Mouse (Mus musculus) inflammation-experienced regulatory T-cells, adult 6 months (primary cell): ENCODE data around the gene Prkar2b. TPM values are rescaled to one million over a fixed set of nuclear protein-coding genes. Genes with fewer than 3 reads are reported as not detected.

ENCODE experiments used
- ATAC-seq: one replicate; pipeline ENCODE4 v1.8.0; 2017
- polyA plus RNA-seq, 3 experiments: library from polyadenylated mRNA; unstranded; fragments of 100-300 nt; shearing (Covaris generic); gene quantifications; one replicate each; pipeline ENCODE4 v1.2.1; 2017

The Prkar2b gene
- polyA plus RNA-seq: under 1 TPM; 0.38 to 0.77 (median 0.67) TPM

GRCm38 (mm10) chr12:32061090-32061930 lies at the start of gene Prkar2b:
Gene Prkar2b (minus strand): TSS chr12:32061296.
- peak; percentile 91 for ATAC-seq

DNA sequence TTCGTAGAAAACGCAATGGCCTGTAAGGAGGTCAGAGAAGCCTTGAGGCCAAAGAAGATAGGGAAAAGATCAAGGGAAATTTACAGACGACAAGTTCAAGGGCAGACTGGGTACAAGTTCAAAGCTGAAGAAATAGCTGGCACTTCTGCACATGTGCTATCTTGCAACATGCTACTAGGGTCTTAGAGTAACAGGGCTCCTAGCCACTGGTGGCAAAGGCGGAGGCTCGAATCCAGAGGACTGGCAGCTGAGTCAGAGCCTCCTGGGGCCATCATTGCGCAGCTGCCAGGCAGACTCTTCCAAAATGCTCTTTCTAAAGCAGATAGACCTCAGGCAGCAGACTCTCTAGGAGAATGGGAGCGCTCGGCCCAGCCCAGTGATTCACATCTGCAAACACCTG lies 48.1 kb upstream of the Prkar2b start:
- no peak for ATAC-seq

GRCm38 (mm10) chr12:32104955-32105521 lies 43.9 kb upstream of the Prkar2b start:
- ATAC-seq: no peak

DNA sequence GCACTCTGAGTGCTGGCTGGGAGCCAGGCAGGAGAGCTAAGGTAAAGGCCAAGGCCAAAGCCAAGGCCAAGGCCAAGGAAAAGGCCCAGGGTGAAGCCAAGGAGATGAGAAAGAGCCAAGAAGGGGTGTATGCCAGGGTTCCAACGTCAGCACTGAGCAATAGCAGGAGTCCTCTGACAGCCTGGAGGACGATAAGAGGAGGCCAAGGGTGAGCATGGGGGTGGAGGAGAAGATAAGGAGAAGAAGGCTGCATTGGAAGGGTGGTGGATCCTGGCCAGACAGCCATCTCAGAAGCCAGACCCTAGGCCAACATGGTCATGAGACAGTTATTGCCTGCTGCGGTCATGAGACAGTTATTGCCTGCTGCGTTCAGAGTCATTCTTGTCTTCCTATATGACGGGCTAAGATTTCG lies 43.4 kb upstream of the Prkar2b start:
- no peak for ATAC-seq

DNA sequence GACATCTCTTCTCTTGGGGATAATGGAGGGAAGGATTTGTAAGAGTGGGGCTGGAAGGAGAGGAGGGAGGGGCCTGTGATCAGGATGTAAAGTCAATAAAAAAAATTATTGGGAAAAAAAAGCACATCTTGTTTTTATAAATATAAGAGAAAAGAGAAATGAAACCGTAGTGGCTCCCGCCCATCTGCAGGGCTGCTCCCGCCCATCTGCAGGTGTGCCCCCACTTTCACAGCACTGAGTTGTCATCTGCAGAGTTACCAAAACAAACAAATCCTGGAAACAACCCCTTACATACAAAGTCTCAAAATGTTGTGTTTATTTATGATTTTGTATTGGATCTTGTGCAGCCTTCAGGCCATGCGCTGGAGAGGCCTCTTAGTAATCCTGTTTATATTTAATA lies 40.2 kb upstream of the Prkar2b start:
- ATAC-seq: no peak

DNA sequence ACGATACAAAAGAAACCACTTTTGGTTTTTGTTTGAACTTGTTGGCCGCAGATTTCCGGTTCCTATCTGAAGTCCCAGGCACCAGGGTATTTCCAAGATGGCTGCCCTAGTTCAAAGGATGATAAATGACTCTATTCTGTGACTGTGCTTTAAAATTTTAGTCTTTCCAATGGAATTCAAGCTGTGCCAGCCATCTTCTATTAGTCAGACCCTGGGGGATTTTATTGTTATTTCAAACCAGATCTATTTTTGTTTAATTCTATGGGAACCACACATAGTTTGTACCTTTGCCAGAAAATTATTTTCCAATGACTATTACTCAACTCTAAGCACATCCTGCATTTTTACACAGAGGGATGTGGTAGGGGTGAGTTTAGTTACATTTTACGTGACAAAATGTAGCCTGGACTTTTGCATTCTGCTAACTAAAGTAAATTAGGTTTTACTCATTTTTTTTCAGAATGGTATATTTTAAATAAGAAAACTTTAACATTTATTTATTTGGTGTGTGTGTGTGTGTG lies 38.6 kb upstream of the Prkar2b start:
- ATAC-seq: peak; percentile 25

- ATAC-seq: no peak
These were observed 37.5 kb upstream of the Prkar2b start for GRCm38 (mm10) chr12:32098596-32098995.

DNA sequence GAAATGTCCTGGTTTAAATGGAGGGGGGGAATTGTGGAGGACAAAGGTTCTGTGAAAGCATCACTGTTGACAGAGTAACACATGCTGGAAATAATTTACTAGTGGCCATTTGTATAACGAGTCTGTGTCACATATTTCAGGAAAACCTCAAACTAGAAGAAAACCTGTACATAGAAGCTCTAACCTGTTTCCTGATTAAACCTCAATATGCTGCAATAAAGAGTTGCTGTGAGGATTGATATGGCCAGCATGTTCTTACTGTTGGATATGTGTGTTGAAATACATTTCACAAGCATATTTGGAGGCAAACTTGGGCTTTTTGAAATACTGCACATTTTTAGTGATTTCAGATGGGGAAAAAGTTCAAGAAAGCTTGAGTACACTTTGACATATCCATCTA lies 36.0 kb upstream of the Prkar2b start:
- no peak for ATAC-seq

DNA sequence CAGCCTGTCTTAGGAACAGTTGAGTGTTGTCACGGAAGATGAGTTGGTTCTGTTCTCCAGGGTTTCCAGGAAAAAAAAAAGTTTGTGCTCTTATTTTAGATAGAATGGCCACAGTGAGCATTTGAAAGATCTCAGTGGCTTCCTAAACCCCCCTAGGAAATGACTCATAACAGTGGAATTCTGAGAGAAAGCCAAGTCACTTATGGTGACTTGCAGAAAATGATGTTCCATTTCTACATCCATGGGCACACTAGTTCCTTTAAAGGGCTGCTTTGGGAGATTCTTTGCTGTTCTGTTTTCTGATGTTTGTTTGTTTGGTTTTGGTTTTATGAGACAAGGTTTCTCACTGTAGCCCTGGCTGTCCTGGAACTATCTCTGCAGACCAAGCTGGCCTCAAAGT lies 34.1 kb upstream of the Prkar2b start:
- ATAC-seq: no peak

DNA sequence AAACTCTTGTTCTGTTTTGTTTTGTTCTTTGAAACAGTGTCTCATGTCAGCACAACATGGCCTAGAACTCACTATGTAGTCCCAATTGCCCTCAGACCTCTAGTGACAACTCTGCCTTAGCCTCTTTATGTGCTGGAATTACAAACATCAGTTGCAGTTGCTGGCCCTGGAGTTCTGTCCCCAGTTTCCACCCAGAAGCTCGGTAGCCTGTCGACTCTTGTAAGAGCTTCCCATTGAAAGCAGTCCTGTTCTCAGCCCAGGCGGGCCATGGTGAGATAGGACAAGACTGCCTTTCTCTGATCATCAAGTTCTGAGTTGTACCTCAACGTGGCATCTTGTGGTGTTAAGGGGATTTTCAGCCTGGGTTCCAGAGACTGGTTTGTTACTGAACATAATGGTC lies 31.4 kb upstream of the Prkar2b start:
- ATAC-seq: no peak

DNA sequence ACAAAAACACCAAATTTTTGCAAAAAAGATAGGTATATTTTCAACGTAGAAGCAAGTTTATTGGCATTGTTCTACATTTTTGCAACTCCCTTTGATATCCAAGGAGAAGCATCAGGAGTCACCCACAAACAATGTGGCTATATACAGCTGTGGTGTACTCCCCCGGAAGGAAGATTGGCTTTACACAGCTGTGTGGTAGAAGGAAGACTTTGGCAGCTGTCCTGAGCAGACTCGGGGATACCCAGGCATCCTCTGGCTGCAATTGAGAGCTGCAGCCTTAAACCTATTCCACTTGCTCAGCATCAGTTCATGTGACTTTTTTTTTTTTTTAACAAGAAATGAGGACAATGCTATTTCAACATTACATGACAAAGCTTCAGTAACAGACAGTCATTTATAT lies 27.5 kb upstream of the Prkar2b start:
- ATAC-seq: no peak

DNA sequence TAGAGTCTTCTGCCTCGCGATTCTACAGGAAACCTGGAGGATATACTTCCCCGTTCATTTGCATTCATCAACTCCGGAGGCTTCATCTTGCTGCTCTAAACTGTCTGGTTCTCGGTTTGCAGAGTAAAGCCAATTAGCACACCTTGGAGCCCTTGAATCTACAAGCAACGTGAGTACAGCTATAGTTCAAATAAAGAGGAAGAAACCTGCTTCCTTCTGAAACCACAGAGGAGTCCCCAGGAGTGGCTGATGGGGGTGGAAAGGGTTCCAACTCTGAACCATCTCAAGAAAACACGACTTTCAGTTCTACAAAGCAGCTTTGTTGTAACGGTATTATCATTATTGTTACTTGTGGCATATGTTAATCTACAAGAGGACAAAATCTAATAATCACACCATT lies 26.2 kb upstream of the Prkar2b start:
- ATAC-seq: no peak

- no peak for ATAC-seq
These were observed 25.8 kb upstream of the Prkar2b start for GRCm38 (mm10) chr12:32086874-32087273.

DNA sequence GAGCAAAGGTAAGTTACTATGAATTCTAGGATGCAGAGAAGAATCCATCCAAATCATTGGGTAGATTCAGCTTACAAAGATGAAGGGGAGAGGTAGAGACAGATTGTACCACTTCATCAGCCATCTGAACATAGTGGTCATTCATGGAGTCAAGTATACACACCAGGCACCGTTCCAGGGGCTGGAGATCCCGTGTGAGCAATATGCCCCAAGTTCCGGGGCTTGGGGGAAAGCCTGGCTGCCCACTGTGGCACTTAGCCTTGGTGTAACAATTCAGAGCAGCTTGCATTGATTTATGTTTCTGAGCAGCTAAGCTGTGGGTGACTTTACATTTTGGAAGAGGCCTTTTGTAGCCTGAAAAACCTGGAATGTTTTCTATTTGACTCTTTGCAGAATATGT lies 24.8 kb upstream of the Prkar2b start:
- ATAC-seq: no peak

DNA sequence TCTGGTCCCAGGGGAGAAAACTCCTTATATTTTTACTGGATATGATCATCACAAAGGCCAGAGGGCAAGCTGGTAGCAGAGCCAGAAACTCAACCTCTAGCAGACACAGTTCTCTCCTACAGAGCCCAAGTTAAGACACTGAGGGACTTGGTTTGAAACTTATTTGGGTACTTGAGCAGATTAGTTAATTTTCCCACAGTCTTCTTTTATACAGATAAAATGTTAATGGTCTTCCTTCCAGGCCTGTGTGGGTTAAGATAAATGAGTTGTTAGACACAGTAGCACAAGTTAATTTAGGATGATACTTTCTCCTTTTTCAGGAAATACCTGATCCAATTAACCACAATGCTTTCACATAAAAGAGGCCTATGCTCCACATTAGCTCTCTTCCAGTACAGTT lies 24.1 kb upstream of the Prkar2b start:
- ATAC-seq: no peak

DNA sequence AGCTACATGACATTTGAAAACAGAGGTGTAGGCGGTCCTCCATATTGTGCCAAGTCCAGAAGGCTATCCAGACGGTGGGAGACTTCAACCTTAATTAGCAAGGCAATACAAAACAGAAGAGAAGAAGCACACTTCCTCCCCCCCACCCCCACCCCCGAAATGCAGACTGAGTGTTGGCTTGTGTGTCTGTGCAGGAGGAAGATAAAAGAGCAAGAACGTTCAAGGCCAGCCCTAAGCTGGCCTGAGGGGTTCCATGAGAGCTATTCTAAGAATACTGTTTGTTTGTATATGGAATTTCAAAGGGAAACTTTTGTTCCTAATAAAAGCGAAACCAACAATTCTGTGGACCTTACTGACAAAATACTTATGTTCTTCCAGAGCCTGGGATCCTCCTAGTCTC lies 23.5 kb upstream of the Prkar2b start:
- ATAC-seq: no peak

- no peak for ATAC-seq
These were observed 19.6 kb upstream of the Prkar2b start for GRCm38 (mm10) chr12:32080692-32081091.

- ATAC-seq: no peak
These were observed 16.3 kb upstream of the Prkar2b start for GRCm38 (mm10) chr12:32077403-32077802.

DNA sequence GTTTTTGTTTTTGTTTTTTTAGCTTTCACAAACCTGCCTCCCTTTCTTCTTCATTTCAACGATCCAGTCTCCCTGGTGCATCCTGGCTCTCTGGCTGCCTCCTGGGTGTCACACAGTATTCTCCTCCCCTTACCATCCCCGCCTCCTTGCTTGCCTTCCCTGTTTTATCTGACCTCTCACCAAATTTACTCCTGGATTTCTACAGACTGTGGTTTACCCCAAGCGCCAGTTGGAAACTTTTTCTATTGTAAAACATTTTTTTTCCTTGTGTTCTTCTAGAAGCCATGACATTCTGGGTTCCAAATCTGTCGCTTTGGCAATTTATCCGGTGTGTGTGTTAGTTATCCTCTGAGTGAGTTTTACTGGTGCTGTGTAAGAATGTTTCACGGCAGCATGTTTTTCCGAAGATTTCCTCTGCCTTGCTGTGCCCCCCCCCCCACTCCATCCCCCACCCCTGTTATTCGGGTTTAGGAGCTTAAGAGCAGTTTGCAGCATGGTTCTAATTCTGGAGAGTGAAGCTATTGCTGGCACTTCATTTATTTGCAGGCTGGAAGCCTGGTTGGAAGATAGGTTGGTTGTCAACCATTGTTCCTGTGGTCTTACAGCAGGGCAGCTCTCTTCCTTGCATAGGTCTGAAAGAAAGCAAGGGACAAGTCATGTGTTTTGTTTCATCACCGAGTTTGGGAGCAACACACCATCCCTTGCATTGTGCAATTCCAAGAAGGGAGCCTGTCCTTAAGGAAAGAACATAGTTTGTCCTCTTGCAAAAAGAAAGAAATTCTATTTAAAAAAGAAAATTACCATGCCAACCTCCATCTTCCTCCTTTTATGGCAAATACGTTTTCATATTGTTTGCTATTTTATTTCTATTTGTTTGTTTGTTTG lies 15.0 kb upstream of the Prkar2b start:
- ATAC-seq: no peak

DNA sequence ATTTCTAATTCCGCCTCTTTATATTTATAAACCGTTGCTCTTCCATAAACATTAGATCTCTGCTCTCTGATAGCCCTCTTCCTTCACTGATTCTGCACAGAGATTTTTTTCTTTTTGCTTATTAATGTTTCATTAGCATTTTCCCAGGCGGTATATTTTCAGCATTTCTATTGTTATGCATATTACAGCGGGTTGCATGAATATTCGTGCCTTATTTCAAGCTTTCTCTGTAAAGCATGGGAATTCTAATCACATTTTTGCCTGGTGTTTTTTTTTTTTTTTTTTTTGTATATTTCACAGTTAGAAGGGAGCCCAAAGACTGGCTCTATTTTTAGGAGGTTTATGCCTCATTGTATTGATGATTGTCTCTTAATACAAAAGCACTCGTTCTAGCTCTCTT lies 13.2 kb upstream of the Prkar2b start:
- ATAC-seq: no peak

- ATAC-seq: no peak
These were observed 4.9 kb upstream of the Prkar2b start for GRCm38 (mm10) chr12:32066004-32066403.

- ATAC-seq: peak; percentile 52
These were observed 628 bp downstream of the Prkar2b start for GRCm38 (mm10) chr12:32060247-32061089.
